ENCODE assay signal across 10 mouse cellular contexts in genomic region chr16:4788176-4788575, GRCm38 (mm10). TPM values are rescaled to one million over a fixed set of nuclear protein-coding genes. Genes with fewer than 3 reads are reported as not detected.
DNase-seq lines count a peak whose midpoint lies in the region; ATAC-seq lines count a peak whose summit lies in the region.
"Had no signal": no experiment of that assay in that cellular context is flagged by ENCODE, and none has a peak within 500 bp of the region (broad histone marks: within the 10 kb centered on the region; RNA-seq: fewer than 3 reads in every experiment).

No protein-coding gene starts in this region.

- no peak overlapping the region; the same call in 1 of the 2 replicates for H3K4me3 ChIP-seq in liver, embryonic 11.5 days (ENCODE audit: low read depth, low read length)
- no peak overlapping the region for H3K4me3 ChIP-seq in liver, embryonic 12.5 days
- peak overlapping the region; percentile 17 for H3K4me3 ChIP-seq in limb, embryonic 12.5 days (replicated peaks)
- no peak overlapping the region for H3K4me3 ChIP-seq in stomach, embryonic 14.5 days (ENCODE audit: low read depth, low read length)

- no peaks in the 10 kb centered on the region for H3K27me3 ChIP-seq in liver, embryonic 11.5 days (replicated peaks; ENCODE audit: control insufficient read depth, insufficient read depth, low read length)
- H3K27me3 ChIP-seq in liver, embryonic 12.5 days (replicated peaks): no peaks in the 10 kb centered on the region
- H3K27me3 ChIP-seq in limb, embryonic 12.5 days: no peaks in the 10 kb centered on the region
- H3K27me3 ChIP-seq in stomach, embryonic 14.5 days (ENCODE audit: control insufficient read depth, insufficient read depth, low read length): no peaks in the 10 kb centered on the region

- H3K9me3 ChIP-seq in liver, embryonic 11.5 days (ENCODE audit: control insufficient read depth, low read length): no peaks in the 10 kb centered on the region
- H3K9me3 ChIP-seq in liver, embryonic 12.5 days (replicated peaks): no peaks in the 10 kb centered on the region
- H3K9me3 ChIP-seq in limb, embryonic 12.5 days: no peaks in the 10 kb centered on the region
- no peaks in the 10 kb centered on the region for H3K9me3 ChIP-seq in stomach, embryonic 14.5 days (ENCODE audit: control insufficient read depth, low read depth, low read length)

- no peak for ATAC-seq in liver, embryonic 11.5 days (replicated peaks; ENCODE audit: low FRiP score)
- no peak for ATAC-seq in liver, embryonic 12.5 days
- ATAC-seq in limb, embryonic 12.5 days (ENCODE audit: insufficient number of reproducible peaks, insufficient read depth, low FRiP score, low TSS enrichment, low read depth): no peak
- no peak for ATAC-seq in stomach, embryonic 14.5 days (ENCODE audit: insufficient number of reproducible peaks, insufficient read depth, low FRiP score, low read depth)

- peaks cover 7% of the 10 kb centered on the region for H3K4me1 ChIP-seq in liver, embryonic 11.5 days (replicated peaks; ENCODE audit: control insufficient read depth, insufficient read depth, low read length)
- H3K4me1 ChIP-seq in liver, embryonic 12.5 days: peaks cover 18% of the 10 kb centered on the region
- H3K4me1 ChIP-seq in limb, embryonic 12.5 days (replicated peaks): peaks cover 20% of the 10 kb centered on the region
- H3K4me1 ChIP-seq in stomach, embryonic 14.5 days (ENCODE audit: control insufficient read depth, insufficient read depth, low read length): peaks cover 33% of the 10 kb centered on the region

- peak; percentile 35 for DNase-seq in adrenal gland, postnatal 10 days
- no peak for DNase-seq in adrenal gland, adult 18-20 months (ENCODE audit: low spot score in 2 of 2)
- DNase-seq in liver, embryonic 11.5 days (ENCODE audit: low spot score): no peak
- DNase-seq in thymus, adult 18-20 months: no peak
- no peak for DNase-seq in right cerebral cortex, postnatal 4 days
- DNase-seq: cerebellum, adult 11 months had no signal

- 0 out of 2 replicates have a peak, but pooled peaks cover 2% of the 10 kb centered on the region for H3K36me3 ChIP-seq in liver, embryonic 11.5 days (ENCODE audit: control insufficient read depth, insufficient read depth, low read length)
- peaks cover 3% of the 10 kb centered on the region; the same call in 1 of the 2 replicates for H3K36me3 ChIP-seq in liver, embryonic 12.5 days
- peaks cover 11% of the 10 kb centered on the region for H3K36me3 ChIP-seq in limb, embryonic 12.5 days
- peaks cover 2% of the 10 kb centered on the region; the same call in 1 of the 2 replicates for H3K36me3 ChIP-seq in stomach, embryonic 14.5 days (ENCODE audit: control insufficient read depth, insufficient read depth, low read length)

- H3K9ac ChIP-seq in liver, embryonic 11.5 days (ENCODE audit: low read depth, low read length): no peak overlapping the region
- H3K9ac ChIP-seq in liver, embryonic 12.5 days: no peak overlapping the region
- H3K9ac ChIP-seq in limb, embryonic 12.5 days (replicated peaks): no peak overlapping the region
- 0 out of 2 replicates have a peak overlapping the region, but pooled peaks have one; percentile 28 for H3K9ac ChIP-seq in stomach, embryonic 14.5 days (replicated peaks; ENCODE audit: low read depth, low read length)

- H3K4me2 ChIP-seq in liver, embryonic 11.5 days: peak overlapping the region; percentile 94
- H3K4me2 ChIP-seq in liver, embryonic 12.5 days: no peak overlapping the region
- H3K4me2 ChIP-seq in limb, embryonic 12.5 days: peak overlapping the region; percentile 66
- peak overlapping the region; percentile 88; the same call in 1 of the 2 replicates for H3K4me2 ChIP-seq in stomach, embryonic 14.5 days (replicated peaks; ENCODE audit: low read depth, low read length)

- no peak overlapping the region for H3K27ac ChIP-seq in liver, embryonic 11.5 days (ENCODE audit: low read depth, low read length)
- H3K27ac ChIP-seq in liver, embryonic 12.5 days: no peak overlapping the region
- no peak overlapping the region for H3K27ac ChIP-seq in limb, embryonic 12.5 days
- H3K27ac ChIP-seq in stomach, embryonic 14.5 days (ENCODE audit: low read length): no peak overlapping the region

RNA-seq across cellular contexts. Expression of gene Cdip1, which starts 1.9 kb away (rescaled TPM):
- 100 to 1,000 TPM; 126 to 148 TPM for total RNA-seq in adrenal gland, postnatal 10 days (2021)
- total RNA-seq in adrenal gland, adult 18-20 months (2021): 100 to 1,000 TPM; 121 to 147 TPM
- 49.4 and 49.8 TPM in 2 replicates for polyA plus RNA-seq in liver, embryonic 11.5 days (2014; fragmentation: Nextera tagmentation; extraction: Ambion mirVana)
- polyA plus RNA-seq in liver, embryonic 12.5 days (2016; fragmentation: Nextera tagmentation; extraction: Ambion mirVana): 24.9 and 25.7 TPM in 2 replicates
- polyA plus RNA-seq in limb, embryonic 12.5 days (2016; fragmentation: Nextera tagmentation; extraction: Ambion mirVana): 90.1 and 93.3 TPM in 2 replicates
- 83.6 and 87.0 TPM in 2 replicates for polyA plus RNA-seq in stomach, embryonic 14.5 days (2014; fragmentation: Nextera tagmentation; extraction: Ambion mirVana)

RNA-seq across cellular contexts. Expression of gene 4930562C15Rik, which starts 47.0 kb away (rescaled TPM):
- not detected for total RNA-seq in adrenal gland, postnatal 10 days (2021)
- total RNA-seq in adrenal gland, adult 18-20 months (2021): not detected
- polyA plus RNA-seq in liver, embryonic 11.5 days (2014; fragmentation: Nextera tagmentation; extraction: Ambion mirVana): 0.19 and 0.33 TPM in 2 replicates
- 0.13 and 0.16 TPM in 2 replicates for polyA plus RNA-seq in liver, embryonic 12.5 days (2016; fragmentation: Nextera tagmentation; extraction: Ambion mirVana)
- polyA plus RNA-seq in limb, embryonic 12.5 days (2016; fragmentation: Nextera tagmentation; extraction: Ambion mirVana): 0.46 and 0.58 TPM in 2 replicates
- 1.3 and 1.5 TPM in 2 replicates for polyA plus RNA-seq in stomach, embryonic 14.5 days (2014; fragmentation: Nextera tagmentation; extraction: Ambion mirVana)
- total RNA-seq: left cerebral cortex, postnatal 25 days had no signal
